Mouse (Mus musculus): ENCODE measurements at regions not wholly inside any gene's neighbourhood (a gene's known extent, or its start where the extent isn't known, plus 50 kb on each side); places are given as distances from the start of the nearest gene placed in this dataset.
A peak's percentile ranks its signal among the peaks of the same experiment; 100 is the strongest.
"Not testable (repeated sequence)": the region's sequence is repeated elsewhere in the genome, so short reads cannot be mapped to it uniquely, and the experiment has no call there.

GRCm38 (mm10) chr1:137223052-137223451, 262.8 kb upstream of the Nr5a2 start:
- no peak for DNase-seq (ENCODE audit: low spot score in 2 of 2)

- DNase-seq (ENCODE audit: low spot score in 2 of 2), result peak; percentile 31 to 34
Observed at GRCm38 (mm10) chr1:137221087-137222057, 261.1 kb upstream of the Nr5a2 start.

GRCm38 (mm10) chr1:137220226-137220625, 260.0 kb upstream of the Nr5a2 start:
- DNase-seq (ENCODE audit: low spot score in 2 of 2), result no peak

- DNase-seq (ENCODE audit: low spot score in 2 of 2), result no peak
Observed at GRCm38 (mm10) chr1:137218611-137219010, 258.4 kb upstream of the Nr5a2 start.

- no peak for DNase-seq (ENCODE audit: low spot score in 2 of 2)
Observed at GRCm38 (mm10) chr1:137218096-137218495, 257.8 kb upstream of the Nr5a2 start.

GRCm38 (mm10) chr1:137217206-137217605, 257.0 kb upstream of the Nr5a2 start:
- DNase-seq (ENCODE audit: low spot score in 2 of 2), result no peak

- DNase-seq (ENCODE audit: low spot score in 2 of 2), result not testable (repeated sequence)
Observed at GRCm38 (mm10) chr1:137214328-137214727, 254.1 kb upstream of the Nr5a2 start.

- no peak for DNase-seq (ENCODE audit: low spot score in 2 of 2)
Observed at GRCm38 (mm10) chr1:137213717-137214116, 253.5 kb upstream of the Nr5a2 start.

GRCm38 (mm10) chr1:137212856-137213255, 252.6 kb upstream of the Nr5a2 start:
- no peak for DNase-seq (ENCODE audit: low spot score in 2 of 2)

- DNase-seq (ENCODE audit: low spot score in 2 of 2), result no peak
Observed at GRCm38 (mm10) chr1:137204371-137204770, 244.1 kb upstream of the Nr5a2 start.

- DNase-seq (ENCODE audit: low spot score in 2 of 2), result no peak
Observed at GRCm38 (mm10) chr1:137203512-137203911, 243.3 kb upstream of the Nr5a2 start.

GRCm38 (mm10) chr1:137200931-137201330, 240.7 kb upstream of the Nr5a2 start:
- peak; percentile 38 to 48 for DNase-seq (ENCODE audit: low spot score in 2 of 2)

- no peak for DNase-seq (ENCODE audit: low spot score in 2 of 2)
Observed at GRCm38 (mm10) chr1:137195962-137196361, 235.7 kb upstream of the Nr5a2 start.

- DNase-seq (ENCODE audit: low spot score in 2 of 2), result no peak
Observed at GRCm38 (mm10) chr1:137195065-137195620, 234.9 kb upstream of the Nr5a2 start.

- no peak for DNase-seq (ENCODE audit: low spot score in 2 of 2)
Observed at GRCm38 (mm10) chr1:137178231-137178630, 218.0 kb upstream of the Nr5a2 start.

GRCm38 (mm10) chr1:137176696-137177095, 216.4 kb upstream of the Nr5a2 start:
- DNase-seq (ENCODE audit: low spot score in 2 of 2), result no peak

- no peak for DNase-seq (ENCODE audit: low spot score in 2 of 2)
Observed at GRCm38 (mm10) chr1:137174081-137174480, 213.8 kb upstream of the Nr5a2 start.

- DNase-seq (ENCODE audit: low spot score in 2 of 2), result no peak
Observed at GRCm38 (mm10) chr1:137172128-137172527, 211.9 kb upstream of the Nr5a2 start.

GRCm38 (mm10) chr1:137171451-137171850, 211.2 kb upstream of the Nr5a2 start:
- no peak for DNase-seq (ENCODE audit: low spot score in 2 of 2)

GRCm38 (mm10) chr1:137147891-137148290, 187.6 kb upstream of the Nr5a2 start:
- no peak for DNase-seq (ENCODE audit: low spot score in 2 of 2)

- no peak for DNase-seq (ENCODE audit: low spot score in 2 of 2)
Observed at GRCm38 (mm10) chr1:137141879-137142570, 181.8 kb upstream of the Nr5a2 start.

GRCm38 (mm10) chr1:137141372-137141771, 181.1 kb upstream of the Nr5a2 start:
- DNase-seq (ENCODE audit: low spot score in 2 of 2), result no peak

Data from right cerebral cortex, postnatal 10 days (tissue).